Mouse (Mus musculus): Measurements from ENCODE around the gene BC049762. TPM values are rescaled to one million over a fixed set of nuclear protein-coding genes. Genes with fewer than 3 reads are reported as not detected.

BC049762 gene
- total RNA-seq (2022) = not detected

DNA sequence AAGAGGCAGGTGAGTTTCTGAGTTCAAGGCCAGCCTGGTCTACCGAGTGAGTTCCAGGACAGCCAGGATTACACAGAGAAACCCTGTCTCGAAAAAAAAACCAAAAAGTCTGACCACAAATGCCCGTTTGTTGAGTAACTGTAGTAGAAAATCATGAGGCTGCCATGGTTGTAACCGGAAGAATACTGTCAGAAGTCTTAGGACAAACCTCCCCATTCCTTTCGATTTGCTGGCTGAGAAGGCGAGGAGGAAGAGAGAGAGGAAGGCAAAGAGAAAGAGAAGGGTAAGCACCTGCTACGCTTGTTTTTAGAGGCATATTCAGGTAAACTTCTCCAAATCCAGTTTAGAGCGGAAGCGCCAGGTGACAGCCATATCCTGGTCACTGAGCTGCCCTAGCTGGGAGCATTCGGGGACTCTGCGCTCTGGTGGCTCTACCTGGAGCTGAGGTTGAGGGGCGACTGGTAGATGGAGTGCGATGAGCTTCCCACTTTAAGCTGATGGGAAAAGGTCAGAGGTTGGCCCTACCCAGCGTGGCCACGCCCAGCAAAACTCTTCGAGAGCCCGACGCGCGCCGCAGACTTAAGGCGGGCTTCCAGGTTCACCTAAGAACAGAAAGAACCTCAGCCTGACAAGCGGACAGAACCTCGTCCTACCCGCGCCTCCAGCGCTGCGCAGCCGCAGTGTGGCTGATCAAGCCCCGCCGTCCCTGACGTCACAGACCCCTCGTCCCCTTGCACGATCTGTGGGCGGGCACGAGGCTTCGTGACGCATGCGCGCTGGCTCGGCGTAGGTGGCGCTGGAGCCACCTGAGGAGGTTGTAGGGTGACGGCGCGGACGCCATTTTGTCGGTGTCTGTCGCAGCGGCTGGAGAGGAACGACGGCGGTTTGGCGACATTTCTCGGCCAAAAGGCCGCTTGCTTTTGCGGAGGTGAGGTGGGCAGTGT lies at the start of gene BC049762:
TSS of gene BC049762 (minus strand) at position 705 of the 944 bp plus-strand sequence.
- peak; percentile 97 to 98 for DNase-seq (ENCODE audit: low spot score in 2 of 2)

DNA sequence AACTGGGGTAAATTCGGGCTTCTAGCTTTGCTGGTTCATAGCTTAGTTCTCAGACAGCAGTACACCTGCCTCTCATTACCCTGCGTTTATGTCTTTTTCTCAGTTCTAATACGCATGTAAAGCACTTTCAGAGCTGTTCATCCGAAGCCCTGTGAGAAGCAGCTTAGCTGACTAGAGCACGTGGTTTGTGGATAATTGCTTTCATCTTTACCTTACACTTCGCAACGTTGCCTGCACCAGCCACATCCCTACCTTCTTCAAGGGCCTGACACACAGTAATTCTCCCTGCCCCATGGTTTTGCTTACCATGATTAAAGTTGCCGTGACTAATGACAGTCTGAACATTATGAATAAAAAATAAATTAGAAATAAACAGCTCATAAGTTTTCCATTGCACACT lies 49.0 kb upstream of the BC049762 start:
- no peak for DNase-seq (ENCODE audit: low spot score in 2 of 2)

DNA sequence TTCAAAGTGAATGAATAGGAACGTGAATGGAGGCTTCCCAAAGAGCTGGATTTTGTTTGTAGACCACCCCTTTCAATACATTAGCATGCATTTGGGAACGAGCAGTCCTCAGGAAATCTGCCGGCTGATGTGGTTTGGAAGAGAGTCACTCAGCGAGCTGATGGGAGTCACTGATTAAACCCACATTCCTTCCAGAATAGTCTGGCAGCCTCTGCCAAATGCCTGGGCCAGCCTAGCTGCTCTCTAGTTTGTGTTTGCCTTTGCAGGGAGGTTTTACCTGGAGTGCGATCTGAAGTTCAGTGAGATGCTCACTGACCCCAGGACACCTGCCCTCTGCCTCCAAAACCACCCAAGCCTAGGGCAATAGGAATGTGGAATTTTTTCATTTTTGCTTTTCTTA lies 45.5 kb upstream of the BC049762 start:
- no peak for DNase-seq (ENCODE audit: low spot score in 2 of 2)

DNA sequence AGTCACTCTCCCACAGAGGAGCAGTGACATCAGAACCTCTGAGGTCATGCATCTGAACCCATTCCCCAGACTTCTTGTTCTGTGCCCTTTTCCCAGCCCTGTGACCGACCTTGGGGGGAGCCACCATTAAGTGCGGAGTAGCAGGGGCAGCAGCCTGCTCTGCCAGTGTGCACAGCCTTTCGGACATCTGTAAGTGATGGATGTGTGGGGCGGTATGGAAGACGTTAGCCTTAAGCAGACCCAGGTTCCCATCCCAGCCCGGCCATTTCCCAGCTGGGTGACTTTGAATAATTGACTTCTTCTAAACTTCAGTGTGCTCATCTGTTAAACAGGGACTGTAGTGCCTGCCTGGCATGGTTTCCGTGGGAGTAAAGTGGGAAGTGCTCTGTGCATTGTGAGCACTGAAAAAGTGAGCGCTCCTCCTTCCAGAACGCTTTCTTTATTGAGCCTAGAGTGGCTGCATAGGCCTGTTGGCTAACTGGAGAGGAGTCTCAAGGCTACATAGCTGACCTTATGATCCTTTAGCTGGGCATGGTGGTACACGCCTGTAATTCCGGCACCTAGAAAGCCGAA lies 41.2 kb upstream of the BC049762 start:
- DNase-seq (ENCODE audit: low spot score in 2 of 2) = no peak

- no peak for DNase-seq (ENCODE audit: low spot score in 2 of 2)
Observed at GRCm38 (mm10) chr11:51302396-51302795, 39.5 kb upstream of the BC049762 start.

DNA sequence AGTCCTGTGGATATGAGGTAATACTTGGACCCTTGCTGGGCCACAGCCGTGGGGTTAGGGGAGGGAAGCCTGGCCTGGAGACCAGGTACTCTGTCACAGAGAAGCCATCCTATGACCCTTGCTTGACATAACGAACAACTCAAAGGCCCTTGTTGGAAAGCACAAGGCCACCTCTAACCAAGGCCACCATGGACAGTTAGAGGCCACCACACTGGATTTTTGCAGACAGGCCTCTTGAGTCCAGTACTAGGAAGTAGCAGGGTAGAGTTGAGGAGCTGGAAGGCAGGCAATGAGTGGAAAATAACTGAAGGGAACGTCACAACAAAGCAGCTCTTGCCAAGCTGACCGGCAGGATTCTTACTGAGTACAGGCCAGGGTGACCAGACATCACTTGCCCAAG lies 35.8 kb upstream of the BC049762 start:
- DNase-seq (ENCODE audit: low spot score in 2 of 2) = no peak

- DNase-seq (ENCODE audit: low spot score in 2 of 2) = no peak
Observed at GRCm38 (mm10) chr11:51295742-51296141, 32.9 kb upstream of the BC049762 start.

- DNase-seq (ENCODE audit: low spot score in 2 of 2) = no peak
Observed at GRCm38 (mm10) chr11:51293956-51294530, 31.2 kb upstream of the BC049762 start.

DNA sequence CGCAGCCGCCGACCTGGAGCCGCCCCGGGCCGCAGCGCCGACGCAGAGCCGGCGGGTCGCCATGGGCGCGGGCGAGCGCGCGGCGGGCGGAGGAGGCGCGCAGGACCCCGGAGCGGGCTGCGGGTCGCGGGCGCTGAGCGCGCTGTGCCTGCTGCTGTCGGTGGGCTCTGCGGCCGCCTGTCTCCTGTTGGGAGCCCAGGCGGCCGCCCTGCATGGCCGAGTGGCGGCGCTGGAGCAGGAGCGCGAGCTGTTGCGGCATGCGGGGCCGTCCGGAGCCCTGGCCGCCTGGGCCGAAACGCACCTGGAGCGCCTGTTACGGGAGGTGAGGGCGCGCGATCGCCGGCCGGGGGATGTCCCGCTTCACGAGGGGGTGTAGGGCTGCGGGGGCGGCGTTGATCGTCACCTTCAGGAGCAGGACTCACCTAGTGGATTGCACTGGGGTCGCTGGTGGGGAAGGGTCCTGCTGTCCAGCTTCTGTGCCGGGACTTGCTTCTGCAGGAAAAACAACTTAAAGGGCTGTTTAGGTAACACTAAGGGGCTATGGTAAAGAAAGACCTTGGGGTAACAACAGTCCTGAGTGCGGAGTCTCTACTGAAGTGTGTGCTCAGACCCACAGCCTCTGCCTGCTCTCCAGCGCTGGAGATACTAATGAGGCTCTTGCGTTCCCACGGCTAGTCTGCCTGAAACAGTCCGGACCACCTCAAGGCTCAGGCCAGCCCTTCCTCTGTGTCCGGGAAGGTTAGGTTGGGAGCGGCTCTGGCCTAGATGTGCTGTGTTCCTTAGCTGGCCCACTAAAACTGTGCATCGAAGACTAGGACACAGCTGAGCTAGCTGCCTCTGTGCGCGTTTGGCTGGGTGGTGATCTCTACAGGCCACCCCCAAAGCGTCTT lies 27.5 kb upstream of the BC049762 start:
- peak in 1 of 2 experiments; percentile 12 for DNase-seq (ENCODE audit: low spot score in 2 of 2)

- peak; percentile 46 to 63 for DNase-seq (ENCODE audit: low spot score in 2 of 2)
Observed at GRCm38 (mm10) chr11:51289564-51290041, 26.8 kb upstream of the BC049762 start, which contains the start of gene Col23a1. Gene Col23a1, plus strand, starts transcription at chr11:51289920.

DNA sequence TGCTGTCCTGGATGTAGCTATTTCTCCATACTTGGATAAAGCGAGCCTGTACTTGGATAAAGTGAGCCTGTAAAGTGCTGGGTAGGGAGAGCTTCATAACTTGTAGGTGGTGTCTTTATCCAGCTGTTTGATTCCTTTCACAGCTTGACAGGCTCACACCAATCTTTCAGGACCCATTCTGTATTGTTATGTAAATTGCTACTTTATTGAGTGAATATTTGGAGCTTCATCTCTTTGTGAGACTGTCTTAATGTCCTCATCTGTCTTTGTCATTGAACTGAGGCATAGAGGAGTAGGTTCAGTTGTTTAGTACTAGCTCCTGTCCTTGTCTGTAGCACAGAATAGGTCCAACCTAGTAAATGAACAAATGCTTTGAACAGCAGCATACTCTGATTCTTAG lies 11.6 kb upstream of the BC049762 start:
- no peak for DNase-seq (ENCODE audit: low spot score in 2 of 2)

GRCm38 (mm10) chr11:51265326-51265725 lies 2.5 kb upstream of the BC049762 start:
- DNase-seq (ENCODE audit: low spot score in 2 of 2) = no peak

DNA sequence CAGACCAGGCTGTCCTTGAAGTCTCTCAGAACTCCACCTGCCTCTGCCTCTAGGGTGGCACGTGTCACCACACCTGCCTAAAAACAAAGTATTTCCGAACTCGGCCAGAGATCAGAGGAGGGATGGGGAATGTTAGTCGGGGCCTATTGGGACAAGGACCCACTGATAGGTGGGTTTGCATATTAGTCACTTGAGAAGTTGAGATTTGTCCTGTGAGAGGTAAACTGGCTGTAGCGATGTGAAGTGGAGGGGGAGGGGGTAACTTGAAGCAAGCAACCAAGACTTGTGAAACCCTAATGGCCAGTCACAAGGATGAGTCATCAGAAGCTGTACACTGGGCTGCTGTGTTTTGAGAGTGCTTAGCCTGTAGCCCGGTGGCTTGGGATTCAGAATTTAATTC lies 1.5 kb upstream of the BC049762 start:
- peak in 1 of 2 experiments; percentile 12 for DNase-seq (ENCODE audit: low spot score in 2 of 2)

GRCm38 (mm10) chr11:51263286-51263831 lies 513 bp upstream of the BC049762 start:
- peak; percentile 27 to 44 for DNase-seq (ENCODE audit: low spot score in 2 of 2)

DNA sequence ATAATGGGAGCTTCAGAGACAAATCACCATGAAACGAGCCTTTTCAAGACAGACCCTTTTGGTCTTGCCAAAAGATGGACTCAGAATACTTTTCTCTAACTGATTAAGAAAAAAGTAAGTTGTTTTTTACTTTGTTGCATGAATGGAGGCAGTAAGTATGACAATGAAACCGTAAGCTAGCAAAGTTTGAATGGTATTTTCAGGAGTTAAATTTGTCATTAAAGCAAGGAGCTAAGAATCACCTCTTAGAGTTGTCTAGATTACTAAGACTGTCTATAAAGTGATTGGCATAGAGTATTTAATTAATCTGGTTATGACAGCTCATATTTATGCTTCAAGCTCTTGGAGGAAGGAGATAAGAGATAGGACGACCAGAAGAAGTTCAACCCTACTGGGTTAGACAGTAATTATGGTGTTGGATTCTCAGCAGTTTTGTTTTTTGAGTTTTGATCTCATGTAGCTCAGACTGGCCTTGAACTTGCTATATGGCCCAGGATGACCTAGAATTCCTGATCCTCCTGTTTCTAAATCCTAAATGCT lies 1.1 kb downstream of the BC049762 start, which contains the start of gene Clk4:
TSS of gene Clk4 (plus strand) at position 51 of the 540 bp plus-strand sequence.
- no peak for DNase-seq (ENCODE audit: low spot score in 2 of 2)

DNA sequence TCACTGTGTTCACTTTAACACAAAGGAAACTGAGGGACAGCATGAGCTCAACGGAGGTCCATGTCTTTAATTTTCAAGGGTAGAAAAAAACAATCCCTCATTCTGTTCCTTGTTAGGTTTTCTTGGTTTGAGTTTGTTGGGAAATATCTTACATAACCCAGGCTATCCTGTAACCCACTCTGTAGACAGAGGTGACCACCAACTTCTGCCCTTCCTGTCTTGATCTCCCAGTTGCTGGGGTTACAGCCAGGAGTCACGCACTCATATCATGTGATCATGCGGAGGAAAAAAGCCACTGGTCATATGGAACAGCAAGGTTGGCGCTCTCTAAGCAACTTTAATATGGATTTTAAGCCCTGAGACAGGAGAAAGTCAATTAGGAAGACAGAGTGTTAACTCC lies 5.8 kb downstream of the BC049762 start:
- DNase-seq (ENCODE audit: low spot score in 2 of 2) = no peak

- DNase-seq (ENCODE audit: low spot score in 2 of 2) = no peak
Observed at GRCm38 (mm10) chr11:51242897-51243296, 19.9 kb downstream of the BC049762 start.

- no peak for DNase-seq (ENCODE audit: low spot score in 2 of 2)
Observed at GRCm38 (mm10) chr11:51234626-51235025, 28.2 kb downstream of the BC049762 start.

DNA sequence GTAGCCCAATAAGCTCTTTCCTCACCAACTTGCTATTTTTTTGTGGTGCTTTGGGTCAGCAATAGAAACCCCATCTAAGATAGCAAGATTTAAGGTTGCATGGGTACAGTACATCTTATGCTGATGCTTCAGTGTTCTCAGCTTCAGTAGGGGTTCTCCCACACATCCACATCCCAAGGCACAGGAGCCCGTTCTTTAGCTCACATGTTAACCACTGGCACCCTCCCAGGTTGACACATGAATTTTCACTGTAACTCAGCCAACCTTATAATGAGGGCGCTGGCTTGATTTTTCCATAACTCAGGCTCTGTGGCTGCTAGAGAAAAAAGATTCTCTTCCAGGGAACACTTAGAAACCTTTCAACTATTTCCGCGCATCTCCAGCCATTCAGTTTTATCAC lies 35.7 kb downstream of the BC049762 start:
- DNase-seq (ENCODE audit: low spot score in 2 of 2) = no peak

- DNase-seq (ENCODE audit: low spot score in 2 of 2) = no peak
Observed at GRCm38 (mm10) chr11:51220308-51220707, 42.5 kb downstream of the BC049762 start, which contains the start of gene Gm12569. Gene Gm12569, plus strand, starts transcription at chr11:51220473.
